Mouse (Mus musculus): ENCODE measurements at regions not wholly inside any gene's neighbourhood (a gene's known extent, or its start where the extent isn't known, plus 50 kb on each side); places are given as distances from the start of the nearest gene placed in this dataset.

- no peak for DNase-seq (ENCODE audit: extremely low read depth, low read depth)
These were observed 1596.7 kb downstream of the D3Ertd751e start for GRCm38 (mm10) chr3:43339101-43339500.

GRCm38 (mm10) chr3:43342928-43343327 lies 1600.5 kb downstream of the D3Ertd751e start:
- peak; percentile 10 for DNase-seq (ENCODE audit: extremely low read depth, low read depth)

GRCm38 (mm10) chr3:43352829-43353228 lies 1610.4 kb downstream of the D3Ertd751e start:
- no peak for DNase-seq (ENCODE audit: extremely low read depth, low read depth)

- no peak for DNase-seq (ENCODE audit: extremely low read depth, low read depth)
These were observed 1616.1 kb downstream of the D3Ertd751e start for GRCm38 (mm10) chr3:43358511-43358910.

GRCm38 (mm10) chr3:43399893-43400292 lies 1657.5 kb downstream of the D3Ertd751e start:
- no peak for DNase-seq (ENCODE audit: extremely low read depth, low read depth)

GRCm38 (mm10) chr3:43424886-43425285 lies 1682.5 kb downstream of the D3Ertd751e start:
- DNase-seq (ENCODE audit: extremely low read depth, low read depth): no peak

- DNase-seq (ENCODE audit: extremely low read depth, low read depth): no peak
These were observed 1684.3 kb downstream of the D3Ertd751e start for GRCm38 (mm10) chr3:43426672-43427071.

- no peak for DNase-seq (ENCODE audit: extremely low read depth, low read depth)
These were observed 1719.2 kb downstream of the D3Ertd751e start for GRCm38 (mm10) chr3:43461541-43462109.

Data from MEL-GATA-1-ER (cell line).